Mouse (Mus musculus): ENCODE measurements at regions not wholly inside any gene's neighbourhood (a gene's known extent, or its start where the extent isn't known, plus 50 kb on each side); places are given as distances from the start of the nearest gene placed in this dataset.

DNA sequence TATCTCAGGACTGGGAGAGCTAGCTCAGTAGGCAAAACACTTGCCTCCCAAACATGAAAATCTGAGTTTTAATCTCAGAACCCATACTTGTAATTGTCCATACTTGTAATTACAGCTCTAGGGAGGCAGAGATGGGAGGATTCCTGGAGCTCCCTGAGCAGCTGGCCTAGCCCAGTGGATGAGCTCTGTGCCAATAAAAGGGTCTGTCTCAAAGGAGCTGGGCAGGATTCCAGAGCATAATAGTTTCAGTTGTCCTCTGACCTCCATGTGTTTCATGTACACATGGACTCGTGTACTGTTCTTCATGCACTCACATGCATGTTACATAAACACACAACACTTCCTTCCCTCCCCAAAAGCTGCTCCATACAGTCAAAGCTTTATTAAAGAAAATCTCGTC is 469.2 kb upstream of the 2610301B20Rik start:
- TF ChIP-seq MAFK (IDR thresholded peaks at IDR 0.05; ENCODE audit: insufficient read depth, low read depth, low read length): no peak
- no peak for TF ChIP-seq ZNF384 (IDR thresholded peaks at IDR 0.05; ENCODE audit: low read depth, low read length)
- no peak for TF ChIP-seq HCFC1 (IDR thresholded peaks at IDR 0.05; ENCODE audit: borderline replicate concordance, insufficient read depth, low read length)

Measured in ES-E14 (cell line).